Mouse (Mus musculus): ENCODE data around the gene Haao. TPM values are rescaled to one million over a fixed set of nuclear protein-coding genes. Genes with fewer than 3 reads are reported as not detected.
A peak's percentile ranks its signal among the peaks of the same experiment; 100 is the strongest.
"Not testable (repeated sequence)": the region's sequence is repeated elsewhere in the genome, so short reads cannot be mapped to it uniquely, and the experiment has no call there.

The Haao gene
- polyA plus RNA-seq, 1 experiment from 2014 or later = 6.3 TPM

DNA sequence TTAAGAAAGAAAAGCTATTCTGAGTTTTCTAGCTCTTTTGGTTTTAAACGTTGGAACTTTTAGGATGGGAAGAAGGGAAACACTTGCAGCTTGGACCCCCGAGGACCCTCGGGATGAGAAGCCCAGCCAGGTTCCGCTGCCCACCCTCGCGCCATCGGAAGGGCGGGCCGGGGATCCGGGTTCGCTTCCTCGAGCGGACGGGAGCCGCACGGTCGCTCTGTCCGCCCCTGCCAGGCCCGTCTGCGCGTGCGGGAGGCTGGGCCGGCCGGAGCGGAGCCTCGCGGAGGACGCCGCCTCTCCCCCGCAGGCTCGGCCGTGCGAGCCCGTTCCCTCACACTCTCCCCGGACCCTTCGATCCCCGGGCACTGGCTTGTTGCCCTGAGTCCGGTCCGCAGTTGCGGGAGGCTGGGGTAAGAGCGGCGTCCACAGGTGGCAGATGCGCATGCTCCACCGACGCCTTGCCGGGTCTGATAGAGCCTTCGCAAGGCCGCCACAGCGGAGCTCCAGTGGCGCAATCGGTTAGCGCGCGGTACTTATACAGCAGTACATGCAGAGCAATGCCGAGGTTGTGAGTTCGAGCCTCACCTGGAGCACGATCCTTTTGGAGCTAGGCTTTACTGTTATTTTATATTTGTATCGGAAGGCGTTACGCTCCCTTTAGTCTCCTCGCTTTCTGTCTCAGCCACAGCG lies 13.8 kb upstream of the Haao start:
- under 1% methylated on average over 61 of the region's 62 CpGs for WGBS
- TF ChIP-seq CTCF (IDR thresholded peaks at IDR 0.05; ENCODE audit: low read depth) = no peak
- Histone ChIP-seq H3K9me3 (replicated peaks; ENCODE audit: low read length) (no peaks in the 10 kb centered on the region), H3K4me1 (replicated peaks; ENCODE audit: insufficient read depth, low read length) (0 out of 2 replicates have a peak, but pooled peaks cover 3% of the 10 kb centered on the region), H3K9ac (ENCODE audit: low read depth, low read length) (peak overlapping the region; percentile 88), H3K27me3 (ENCODE audit: insufficient read depth, low read length) (no peaks in the 10 kb centered on the region), H3K36me3 (ENCODE audit: insufficient read depth, low read length) (no peaks in the 10 kb centered on the region), H3K27ac (peak overlapping the region; percentile 93), H3K4me2 (ENCODE audit: low read length) (peak overlapping the region; percentile 71), H3K4me3 (replicated peaks; ENCODE audit: low read depth, low read length) (peak overlapping the region; percentile 51)
- DNase-seq (ENCODE audit: low spot score) = peak; percentile 87
- peak; percentile 89 for ATAC-seq (replicated peaks; ENCODE audit: low FRiP score, low read depth)

DNA sequence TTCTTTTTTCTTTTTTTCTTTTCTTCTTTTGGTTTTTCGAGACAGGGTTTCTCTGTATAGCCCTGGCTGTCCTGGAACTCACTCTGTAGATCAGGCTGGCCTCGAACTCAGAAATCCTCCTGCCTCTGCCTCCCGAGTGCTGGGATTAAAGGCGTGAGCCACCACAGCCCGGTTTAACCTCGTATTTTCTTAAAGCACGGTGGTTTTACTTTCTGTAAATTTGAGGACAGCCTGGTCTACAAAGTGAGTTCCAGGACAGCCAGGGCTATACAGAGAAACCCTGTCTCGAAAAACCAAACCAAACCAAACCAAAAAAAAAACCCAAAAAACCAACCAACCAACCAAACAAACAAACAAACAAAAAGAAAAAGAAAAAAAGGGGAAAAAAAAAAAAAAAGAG lies 13.2 kb upstream of the Haao start:
- not testable (repeated sequence) for H3K27ac ChIP-seq; H3K36me3 ChIP-seq (ENCODE audit: insufficient read depth, low read length); ATAC-seq (replicated peaks; ENCODE audit: low FRiP score, low read depth); H3K27me3 ChIP-seq (ENCODE audit: insufficient read depth, low read length); H3K4me1 ChIP-seq (replicated peaks; ENCODE audit: insufficient read depth, low read length); H3K9ac ChIP-seq (ENCODE audit: low read depth, low read length); DNase-seq (ENCODE audit: low spot score); H3K9me3 ChIP-seq (replicated peaks; ENCODE audit: low read length)
- peak overlapping the region; percentile 51 for H3K4me3 ChIP-seq (replicated peaks; ENCODE audit: low read depth, low read length)
- 70% methylated on average over 8 of the region's 8 CpGs for WGBS
- H3K4me2 ChIP-seq (ENCODE audit: low read length) = peak overlapping the region; percentile 71

DNA sequence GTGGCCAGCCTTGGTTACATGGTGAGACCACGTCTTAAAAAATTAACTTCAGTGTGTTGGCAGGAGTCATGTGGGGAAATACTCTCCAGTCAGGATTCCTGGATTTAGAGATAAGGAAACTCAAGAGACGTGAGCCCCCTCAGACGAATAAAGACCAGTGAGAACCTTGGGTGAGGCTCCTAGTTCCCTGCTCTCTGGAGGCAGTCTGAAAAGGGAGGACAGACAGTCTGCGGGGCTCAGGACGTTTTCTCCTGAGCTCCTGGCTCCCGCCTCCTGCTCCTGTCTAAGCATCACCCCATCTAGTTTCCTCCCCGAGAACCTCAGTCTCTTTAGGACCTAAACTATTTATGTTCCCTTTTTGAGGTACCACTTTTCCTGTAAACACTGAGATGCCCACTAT lies 12.5 kb upstream of the Haao start:
- H3K4me2 ChIP-seq (ENCODE audit: low read length) = no peak overlapping the region
- no peaks in the 10 kb centered on the region for H3K36me3 ChIP-seq (ENCODE audit: insufficient read depth, low read length)
- ATAC-seq (replicated peaks; ENCODE audit: low FRiP score, low read depth) (no peak), DNase-seq (ENCODE audit: low spot score) (no peak)
- no peak overlapping the region for H3K9ac ChIP-seq (ENCODE audit: low read depth, low read length)
- H3K9me3 ChIP-seq (replicated peaks; ENCODE audit: low read length) = no peaks in the 10 kb centered on the region
- H3K4me1 ChIP-seq (replicated peaks; ENCODE audit: insufficient read depth, low read length) = 0 out of 2 replicates have a peak, but pooled peaks cover 3% of the 10 kb centered on the region
- TF ChIP-seq CTCF (IDR thresholded peaks at IDR 0.05; ENCODE audit: low read depth) = no peak
- 75% methylated on average over 7 of the region's 7 CpGs for WGBS
- no peak overlapping the region for H3K27ac ChIP-seq
- no peaks in the 10 kb centered on the region for H3K27me3 ChIP-seq (ENCODE audit: insufficient read depth, low read length)
- no peak overlapping the region for H3K4me3 ChIP-seq (replicated peaks; ENCODE audit: low read depth, low read length)

- 0 out of 2 replicates have a peak, but pooled peaks cover 3% of the 10 kb centered on the region for H3K4me1 ChIP-seq (replicated peaks; ENCODE audit: insufficient read depth, low read length)
- H3K27ac ChIP-seq = no peak overlapping the region
- H3K27me3 ChIP-seq (ENCODE audit: insufficient read depth, low read length) = no peaks in the 10 kb centered on the region
- 89% methylated on average over 4 of the region's 4 CpGs for WGBS
- ATAC-seq (replicated peaks; ENCODE audit: low FRiP score, low read depth) (no peak), DNase-seq (ENCODE audit: low spot score) (no peak)
- H3K4me3 ChIP-seq (replicated peaks; ENCODE audit: low read depth, low read length) = no peak overlapping the region
- no peak overlapping the region for H3K9ac ChIP-seq (ENCODE audit: low read depth, low read length)
- H3K9me3 ChIP-seq (replicated peaks; ENCODE audit: low read length) = no peaks in the 10 kb centered on the region
- no peak for TF ChIP-seq CTCF (IDR thresholded peaks at IDR 0.05; ENCODE audit: low read depth)
- no peaks in the 10 kb centered on the region for H3K36me3 ChIP-seq (ENCODE audit: insufficient read depth, low read length)
- H3K4me2 ChIP-seq (ENCODE audit: low read length) = no peak overlapping the region
These were observed 11.9 kb upstream of the Haao start for GRCm38 (mm10) chr17:83859639-83860038.

- WGBS = 86% methylated on average over 7 of the region's 7 CpGs
- H3K4me2 ChIP-seq (ENCODE audit: low read length) = no peak overlapping the region
- DNase-seq (ENCODE audit: low spot score) (no peak), ATAC-seq (replicated peaks; ENCODE audit: low FRiP score, low read depth) (no peak)
- TF ChIP-seq CTCF (IDR thresholded peaks at IDR 0.05; ENCODE audit: low read depth) = no peak
- H3K4me3 ChIP-seq (replicated peaks; ENCODE audit: low read depth, low read length) = no peak overlapping the region
- H3K36me3 ChIP-seq (ENCODE audit: insufficient read depth, low read length) = no peaks in the 10 kb centered on the region
- H3K27me3 ChIP-seq (ENCODE audit: insufficient read depth, low read length) = no peaks in the 10 kb centered on the region
- H3K9ac ChIP-seq (ENCODE audit: low read depth, low read length) = no peak overlapping the region
- no peaks in the 10 kb centered on the region for H3K9me3 ChIP-seq (replicated peaks; ENCODE audit: low read length)
- H3K4me1 ChIP-seq (replicated peaks; ENCODE audit: insufficient read depth, low read length) = 0 out of 2 replicates have a peak, but pooled peaks cover 3% of the 10 kb centered on the region
- H3K27ac ChIP-seq = no peak overlapping the region
These were observed 10.7 kb upstream of the Haao start for GRCm38 (mm10) chr17:83858413-83858812.

DNA sequence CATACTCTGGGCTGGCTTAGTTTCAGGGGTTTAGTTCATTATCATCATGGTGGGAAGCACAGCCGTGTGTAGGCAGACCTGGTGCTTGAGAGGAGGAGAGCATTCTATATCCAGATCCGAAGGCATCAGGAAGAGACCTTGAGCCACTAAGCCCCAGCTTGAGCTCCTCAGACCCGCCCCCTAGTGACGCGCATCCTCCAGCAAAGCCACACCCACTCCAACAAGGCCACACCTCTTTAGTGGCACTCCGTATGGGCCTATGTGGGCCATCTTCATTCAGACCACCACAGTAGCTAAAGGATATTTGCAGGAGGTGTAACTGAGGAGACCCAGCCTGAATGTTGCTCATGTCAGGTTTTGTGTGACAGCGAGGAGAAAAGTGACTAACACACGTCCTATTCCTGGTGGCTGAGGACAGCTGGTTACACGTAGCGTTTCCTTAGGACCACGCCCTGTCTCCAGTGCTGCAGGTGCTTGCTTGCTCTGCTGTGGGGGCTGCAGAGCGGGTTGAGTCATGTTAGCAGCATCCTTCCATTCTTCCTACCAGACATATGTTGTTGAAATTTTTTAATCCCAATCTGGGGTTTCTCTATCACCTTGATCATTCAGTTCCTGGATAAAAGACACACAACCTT lies 6.6 kb upstream of the Haao start:
- Histone ChIP-seq H3K27ac (no peak overlapping the region), H3K4me2 (ENCODE audit: low read length) (no peak overlapping the region), H3K9ac (ENCODE audit: low read depth, low read length) (no peak overlapping the region), H3K27me3 (ENCODE audit: insufficient read depth, low read length) (no peaks in the 10 kb centered on the region), H3K4me3 (replicated peaks; ENCODE audit: low read depth, low read length) (no peak overlapping the region), H3K36me3 (ENCODE audit: insufficient read depth, low read length) (no peaks in the 10 kb centered on the region), H3K4me1 (replicated peaks; ENCODE audit: insufficient read depth, low read length) (no peaks in the 10 kb centered on the region), H3K9me3 (replicated peaks; ENCODE audit: low read length) (no peaks in the 10 kb centered on the region)
- WGBS = 49% methylated on average over 12 of the region's 12 CpGs
- ATAC-seq (replicated peaks; ENCODE audit: low FRiP score, low read depth) (peak; percentile 42; the same call in 1 of the 2 replicates), DNase-seq (ENCODE audit: low spot score) (peak; percentile 54)
- TF ChIP-seq CTCF (IDR thresholded peaks at IDR 0.05; ENCODE audit: low read depth) = no peak; the same call in 1 of the 2 replicates
